In genomic region chr5:64643584-64643983, GRCm38 (mm10) we compare ENCODE assay signal across 16 mouse cellular contexts.
"Had no signal": no experiment of that assay in that cellular context is flagged by ENCODE, and none has a peak within 500 bp of the region (broad histone marks: within the 10 kb centered on the region; RNA-seq: fewer than 3 reads in every experiment).

No protein-coding gene starts in this region.

- H3K36me3 ChIP-seq: neural tube, embryonic 12.5 days; neural tube, embryonic 13.5 days; neural tube, embryonic 15.5 days; stomach, embryonic 15.5 days had no signal

- H3K4me3 ChIP-seq: neural tube, embryonic 12.5 days; neural tube, embryonic 13.5 days; neural tube, embryonic 15.5 days; stomach, embryonic 15.5 days had no signal

- H3K9ac ChIP-seq: neural tube, embryonic 12.5 days; neural tube, embryonic 13.5 days; neural tube, embryonic 15.5 days; stomach, embryonic 15.5 days had no signal

- H3K27me3 ChIP-seq: neural tube, embryonic 12.5 days; neural tube, embryonic 13.5 days; neural tube, embryonic 15.5 days; stomach, embryonic 15.5 days had no signal

- DNase-seq: retina, postnatal 1 day; right cerebral cortex, adult 18-20 months; right cerebral cortex, postnatal 14 days; right cerebral cortex, postnatal 25 days; right cerebral cortex, postnatal 4 days; spleen, adult 18-20 months; thymus, adult 18-20 months; thymus, adult 2 months; thymus, postnatal 14 days; thymus, postnatal 25 days; thymus, postnatal 36 days had no signal

- H3K9me3 ChIP-seq: neural tube, embryonic 12.5 days; neural tube, embryonic 13.5 days; neural tube, embryonic 15.5 days; stomach, embryonic 15.5 days had no signal

- H3K27ac ChIP-seq: neural tube, embryonic 12.5 days; neural tube, embryonic 13.5 days; neural tube, embryonic 15.5 days; stomach, embryonic 15.5 days; stomach, postnatal 0 days had no signal
